Mouse (Mus musculus) erythroblast, embryonic 14.5 days (primary cell): ENCODE results near the gene Ap1b1. TPM values are rescaled to one million over a fixed set of nuclear protein-coding genes. Genes with fewer than 3 reads are reported as not detected.

Source experiments
- H3K27me3 ChIP-seq: 2 replicates; pipeline ENCODE4 v1.6.1; 2012; ENCODE audit warnings: inconsistent platforms; ENCODE audit not compliant: control insufficient read depth
- H3K36me3 ChIP-seq: 2 replicates; pipeline ENCODE4 v1.6.1; 2012; ENCODE audit warnings: mild to moderate bottlenecking, inconsistent platforms; ENCODE audit not compliant: control insufficient read depth
- H3K4me1 ChIP-seq: 2 replicates; pipeline ENCODE4 v1.6.1; 2012; ENCODE audit warnings: inconsistent platforms; ENCODE audit not compliant: control insufficient read depth
- H3K4me3 ChIP-seq: replicated peaks from 2 replicates; pipeline ENCODE3; 2012; ENCODE audit warnings: moderate library complexity, mild to moderate bottlenecking, inconsistent platforms
- H3K9me3 ChIP-seq: 2 replicates; pipeline ENCODE4 v1.6.1; 2012; ENCODE audit warnings: low read length, inconsistent platforms, mixed read lengths; ENCODE audit not compliant: control insufficient read depth
- GATA1 ChIP-seq: IDR thresholded peaks from 2 replicates; pipeline ENCODE4 v1.6.1; 2012; ENCODE audit warnings: low read length, inconsistent platforms, mixed read lengths
- TAL1 ChIP-seq: IDR thresholded peaks from 3 replicates; pipeline ENCODE4 v1.6.1; 2012; ENCODE audit warnings: low read length, inconsistent platforms, mixed read lengths
- polyA plus RNA-seq: library from polyadenylated mRNA; stranded (reverse); fragments of >175 nt; gene quantifications from 2 replicates; pipeline ENCODE4 v1.2.3, GENCODE M21; 2012

Ap1b1 gene
- polyA plus RNA-seq, 1 experiment = 17.5 TPM

DNA sequence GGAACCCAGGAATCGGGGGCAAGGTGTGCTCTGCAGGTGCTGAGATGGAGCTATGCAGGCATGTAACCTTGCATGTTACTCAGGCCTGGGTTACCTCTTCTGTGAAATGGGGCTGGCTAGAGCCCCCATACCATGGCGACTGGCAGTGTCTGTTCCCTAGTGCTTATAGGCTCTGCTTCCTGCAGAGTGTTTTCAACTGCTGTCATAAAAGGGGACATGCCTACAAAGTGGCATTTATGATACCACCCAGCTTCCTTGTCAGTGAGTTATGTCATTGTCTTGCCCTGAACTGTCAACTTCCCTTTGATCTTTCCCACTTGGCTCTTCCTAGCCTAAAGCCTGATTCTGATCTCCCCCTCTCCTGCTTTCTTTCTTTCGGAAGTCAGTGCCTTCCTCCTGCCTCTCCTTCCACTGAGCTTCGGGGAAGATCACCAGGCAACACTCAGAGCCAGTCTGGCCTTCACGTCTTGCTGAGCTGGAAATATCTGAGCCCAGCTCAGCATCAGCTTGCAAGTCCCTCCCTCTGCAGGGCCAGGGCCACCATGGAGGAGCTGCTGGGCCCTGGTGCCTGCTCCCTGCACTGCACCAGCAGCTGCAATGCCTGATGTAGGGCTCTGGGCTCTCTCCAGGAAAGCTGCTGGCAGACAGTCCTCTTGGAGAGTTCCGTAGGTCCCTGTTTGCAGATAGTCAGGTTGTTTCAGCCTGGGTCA, 23.4 kb upstream of the Ap1b1 start:
- TF ChIP-seq TAL1 (no peak), GATA1 (no peak)
- Histone ChIP-seq H3K9me3 (no peaks in the 10 kb centered on the region), H3K4me3 (no peak overlapping the region), H3K27me3 (peaks cover 2% of the 10 kb centered on the region; the same call in 1 of the 2 replicates), H3K4me1 (peaks cover 29% of the 10 kb centered on the region), H3K36me3 (no peaks in the 10 kb centered on the region)

GRCm38 (mm10) chr11:4966325-4966724, 20.3 kb upstream of the Ap1b1 start:
- no peak for TF ChIP-seq GATA1
- no peak for TF ChIP-seq TAL1
- Histone ChIP-seq H3K36me3 (no peaks in the 10 kb centered on the region), H3K4me3 (no peak overlapping the region), H3K27me3 (no peaks in the 10 kb centered on the region), H3K4me1 (peaks cover 53% of the 10 kb centered on the region), H3K9me3 (no peaks in the 10 kb centered on the region)

GRCm38 (mm10) chr11:4966888-4967287, 19.7 kb upstream of the Ap1b1 start:
- peaks cover 53% of the 10 kb centered on the region for H3K4me1 ChIP-seq
- no peaks in the 10 kb centered on the region for H3K27me3 ChIP-seq
- no peaks in the 10 kb centered on the region for H3K36me3 ChIP-seq
- H3K4me3 ChIP-seq = no peak overlapping the region
- H3K9me3 ChIP-seq = no peaks in the 10 kb centered on the region
- TF ChIP-seq GATA1 = no peak
- no peak for TF ChIP-seq TAL1

DNA sequence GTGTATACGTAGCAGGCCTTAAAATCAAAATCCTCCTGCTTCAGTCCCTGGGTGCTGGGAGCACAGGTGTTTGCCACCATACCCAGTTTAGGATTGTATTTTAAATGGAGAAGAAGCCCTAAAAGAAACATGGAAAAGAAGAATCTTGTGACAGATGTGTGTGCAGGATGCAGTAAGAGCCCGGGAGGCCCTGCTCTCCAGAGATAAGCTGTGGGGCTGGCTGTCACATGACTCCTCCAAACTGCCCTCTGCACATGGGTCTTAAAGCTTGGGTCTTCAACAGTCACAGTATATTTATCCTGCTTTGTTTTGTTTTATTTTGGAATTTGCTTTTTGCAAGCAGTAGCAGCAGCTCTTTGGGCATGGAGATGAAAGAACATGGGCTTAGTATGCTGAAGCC, 19.1 kb upstream of the Ap1b1 start:
- H3K27me3 ChIP-seq = no peaks in the 10 kb centered on the region
- no peaks in the 10 kb centered on the region for H3K36me3 ChIP-seq
- peaks cover 51% of the 10 kb centered on the region for H3K4me1 ChIP-seq
- peak; percentile 48; the same call in 2 of the 3 replicates for TF ChIP-seq TAL1
- TF ChIP-seq GATA1 = no peak; the same call in 1 of the 2 replicates
- no peaks in the 10 kb centered on the region for H3K9me3 ChIP-seq
- H3K4me3 ChIP-seq = no peak overlapping the region

DNA sequence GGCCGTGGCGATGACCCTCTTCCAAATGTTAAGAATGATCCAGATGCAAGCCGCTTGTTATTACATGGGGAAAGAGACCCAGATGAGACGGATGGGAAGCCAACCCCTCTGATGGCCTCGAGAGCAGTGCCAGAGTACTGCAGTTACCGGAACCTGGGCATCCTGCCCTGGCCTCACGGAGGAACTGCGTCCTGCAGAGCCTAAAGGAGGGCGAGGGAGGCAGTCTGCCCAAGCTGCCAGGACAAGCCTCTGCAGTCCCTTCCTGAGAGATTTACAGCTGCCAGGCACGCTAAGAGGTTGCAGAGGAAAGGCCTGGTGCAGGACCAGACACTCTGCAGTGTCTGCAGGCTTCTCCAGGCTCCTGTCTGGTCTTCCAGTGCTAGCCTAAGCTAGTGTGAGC, 18.2 kb upstream of the Ap1b1 start:
- H3K4me3 ChIP-seq = no peak overlapping the region
- H3K4me1 ChIP-seq = peaks cover 54% of the 10 kb centered on the region
- TF ChIP-seq TAL1 (no peak), GATA1 (no peak)
- H3K36me3 ChIP-seq = no peaks in the 10 kb centered on the region
- no peaks in the 10 kb centered on the region for H3K27me3 ChIP-seq
- no peaks in the 10 kb centered on the region for H3K9me3 ChIP-seq

GRCm38 (mm10) chr11:4972967-4973870, 13.4 kb upstream of the Ap1b1 start:
- Histone ChIP-seq H3K36me3 (no peaks in the 10 kb centered on the region), H3K4me1 (peaks cover 45% of the 10 kb centered on the region), H3K4me3 (no peak overlapping the region), H3K9me3 (no peaks in the 10 kb centered on the region), H3K27me3 (no peaks in the 10 kb centered on the region)
- TF ChIP-seq TAL1 = no peak
- TF ChIP-seq GATA1 = no peak

GRCm38 (mm10) chr11:4973871-4974256, 12.8 kb upstream of the Ap1b1 start:
- Histone ChIP-seq H3K9me3 (no peaks in the 10 kb centered on the region), H3K27me3 (no peaks in the 10 kb centered on the region), H3K36me3 (no peaks in the 10 kb centered on the region), H3K4me1 (peaks cover 39% of the 10 kb centered on the region), H3K4me3 (no peak overlapping the region)
- TF ChIP-seq GATA1 (no peak), TAL1 (no peak)

DNA sequence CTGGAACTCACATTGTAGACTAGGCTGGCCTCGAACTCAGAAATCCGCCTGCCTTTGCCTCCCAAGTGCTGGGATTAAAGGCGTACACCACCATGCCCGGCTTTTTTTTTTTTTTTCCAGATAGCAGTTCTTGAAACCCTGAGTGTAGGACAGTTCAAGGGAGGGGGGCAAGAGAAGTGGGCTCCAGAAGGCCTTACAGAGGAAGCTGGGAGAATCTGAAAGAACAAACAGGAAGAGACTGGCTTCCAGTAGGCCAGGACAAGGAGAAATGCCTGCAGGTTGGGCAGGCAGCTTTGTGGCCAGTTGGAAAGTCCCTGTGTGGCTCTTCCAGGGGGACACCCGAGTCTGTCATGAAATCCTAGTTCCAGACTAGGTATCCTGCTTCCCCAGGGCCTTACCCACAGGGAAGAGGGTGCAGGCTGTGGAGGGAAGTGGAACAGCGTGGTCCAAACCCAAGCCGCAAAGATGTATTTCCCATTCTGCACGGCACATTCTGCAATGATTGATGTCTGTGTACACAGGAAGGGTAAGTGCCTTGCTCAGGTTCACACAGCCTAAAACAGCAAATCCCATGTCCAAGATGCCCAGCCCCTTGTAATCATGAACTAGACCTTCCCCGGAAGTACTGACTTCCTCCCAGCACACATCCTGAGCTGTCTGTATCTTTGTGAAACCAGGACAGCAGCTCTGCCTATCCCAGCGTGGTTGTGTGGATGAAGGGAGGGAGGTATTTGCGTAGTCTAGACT, 12.1 kb upstream of the Ap1b1 start:
- no peaks in the 10 kb centered on the region for H3K27me3 ChIP-seq
- peaks cover 33% of the 10 kb centered on the region for H3K4me1 ChIP-seq
- no peaks in the 10 kb centered on the region for H3K9me3 ChIP-seq
- no peaks in the 10 kb centered on the region for H3K36me3 ChIP-seq
- TF ChIP-seq GATA1 = no peak
- no peak for TF ChIP-seq TAL1
- H3K4me3 ChIP-seq = no peak overlapping the region
